Mouse (Mus musculus): ENCODE data around the gene Nrxn1. TPM values are rescaled to one million over a fixed set of nuclear protein-coding genes. Genes with fewer than 3 reads are reported as not detected.

Gene Nrxn1
- polyA plus RNA-seq, 1 experiment from 2014 or later: 1.9 TPM

DNA sequence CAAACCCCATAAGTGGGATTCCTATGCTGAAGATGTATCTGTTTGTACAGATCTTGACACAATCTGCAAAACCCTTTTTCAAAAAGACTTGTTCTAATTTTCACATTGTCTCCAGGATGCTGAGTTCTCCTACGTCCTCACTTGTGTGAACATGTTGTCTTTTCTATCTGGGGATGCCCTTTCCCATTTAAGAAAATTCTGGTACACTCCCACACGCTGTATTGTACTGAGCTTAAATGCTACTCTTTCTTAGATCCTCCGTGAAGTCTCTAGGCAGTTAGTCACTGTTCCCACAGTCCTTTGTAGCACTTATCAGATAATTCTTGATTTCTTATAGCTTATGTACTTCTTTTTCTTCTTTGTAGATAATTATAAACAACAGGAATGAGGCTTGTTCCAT, 997.9 kb downstream of the Nrxn1 start:
- H3K36me3 ChIP-seq (ENCODE audit: control insufficient read depth, insufficient read depth, low read length): no peaks in the 10 kb centered on the region
- no peak overlapping the region for H3K4me3 ChIP-seq (ENCODE audit: low read depth, low read length)
- no peaks in the 10 kb centered on the region for H3K27me3 ChIP-seq (ENCODE audit: control insufficient read depth, insufficient read depth, low read length)
- TF ChIP-seq CTCF (IDR thresholded peaks at IDR 0.05; ENCODE audit: low read depth) (no peak), EP300 (optimal IDR thresholded peaks at IDR 0.05) (no peak)
- DNase-seq (ENCODE audit: low spot score) (no peak), ATAC-seq (ENCODE audit: low FRiP score, low TSS enrichment) (no peak)
- no peaks in the 10 kb centered on the region for H3K4me1 ChIP-seq (replicated peaks; ENCODE audit: control insufficient read depth, insufficient read depth)
- H3K9me3 ChIP-seq (ENCODE audit: control insufficient read depth, low read length): no peaks in the 10 kb centered on the region
- no peak overlapping the region for H3K9ac ChIP-seq (ENCODE audit: low read length)
- no peak overlapping the region for H3K27ac ChIP-seq (replicated peaks)
- no peak overlapping the region for H3K4me2 ChIP-seq (replicated peaks; ENCODE audit: low read depth)
- WGBS: 60% methylated on average over 3 of the region's 3 CpGs

DNA sequence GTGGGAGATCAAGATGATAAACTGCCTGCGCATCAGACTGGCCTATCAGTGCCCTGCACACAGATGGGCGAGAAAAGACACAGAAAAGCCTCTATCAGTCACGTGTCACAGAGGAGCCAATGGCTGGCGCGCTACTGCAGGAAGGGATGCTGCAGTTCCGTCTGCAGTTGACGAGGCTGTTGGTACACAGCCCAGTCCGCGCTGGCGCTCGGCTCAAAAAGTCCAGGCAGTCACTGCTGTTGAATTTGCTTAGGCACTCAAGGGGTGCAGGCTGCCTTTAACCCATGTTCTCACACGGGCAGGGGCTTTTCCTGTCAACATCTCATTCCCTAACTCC, 1004.6 kb downstream of the Nrxn1 start:
- Histone ChIP-seq H3K27ac (replicated peaks) (no peak overlapping the region), H3K4me3 (ENCODE audit: low read depth, low read length) (peak overlapping the region; percentile 8; the same call in 1 of the 2 replicates), H3K9ac (ENCODE audit: low read length) (no peak overlapping the region), H3K4me2 (replicated peaks; ENCODE audit: low read depth) (peak overlapping the region; percentile 30; the same call in 1 of the 2 replicates), H3K27me3 (ENCODE audit: control insufficient read depth, insufficient read depth, low read length) (no peaks in the 10 kb centered on the region), H3K4me1 (replicated peaks; ENCODE audit: control insufficient read depth, insufficient read depth) (no peaks in the 10 kb centered on the region), H3K36me3 (ENCODE audit: control insufficient read depth, insufficient read depth, low read length) (no peaks in the 10 kb centered on the region), H3K9me3 (ENCODE audit: control insufficient read depth, low read length) (no peaks in the 10 kb centered on the region)
- ATAC-seq (ENCODE audit: low FRiP score, low TSS enrichment) (peak; percentile 68; the same call in 1 of the 2 replicates), DNase-seq (ENCODE audit: low spot score) (peak; percentile 29)
- TF ChIP-seq EP300 (optimal IDR thresholded peaks at IDR 0.05) (no peak), CTCF (IDR thresholded peaks at IDR 0.05; ENCODE audit: low read depth) (no peak)
- 3% methylated on average over 12 of the region's 12 CpGs for WGBS

DNA sequence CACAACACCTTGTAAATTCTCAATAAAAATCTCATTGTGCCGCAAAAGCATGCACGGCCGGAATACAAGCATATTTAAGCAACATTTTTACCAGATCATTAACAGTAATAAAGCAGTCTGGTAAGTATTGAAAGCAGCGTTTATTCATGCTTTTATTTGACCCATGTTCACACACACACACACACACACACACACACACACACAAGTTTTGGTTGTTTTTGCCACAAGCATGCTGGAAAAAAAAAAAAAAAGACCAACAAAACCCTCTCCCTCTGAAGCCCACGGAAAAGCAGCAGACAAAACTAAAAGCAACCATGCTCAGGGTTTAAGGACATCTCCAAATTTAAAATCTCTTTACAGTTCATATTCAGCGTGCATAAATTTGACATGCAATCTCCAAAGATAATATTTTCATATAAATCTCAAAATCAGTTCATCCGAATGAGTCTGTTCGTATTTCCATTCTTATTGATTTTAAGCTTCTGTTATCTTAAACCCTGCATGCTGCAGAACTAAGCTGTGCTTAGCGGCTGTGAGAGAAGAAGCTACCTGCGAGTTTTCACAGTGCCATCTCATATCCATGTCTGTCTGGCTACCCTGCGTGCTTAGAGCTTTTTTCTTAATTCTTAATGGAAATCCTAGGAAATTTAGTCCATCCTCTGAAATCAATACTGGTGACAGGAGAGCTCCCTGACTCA, 1005.1 kb downstream of the Nrxn1 start:
- no peak overlapping the region for H3K9ac ChIP-seq (ENCODE audit: low read length)
- peak overlapping the region; percentile 30; the same call in 1 of the 2 replicates for H3K4me2 ChIP-seq (replicated peaks; ENCODE audit: low read depth)
- H3K27ac ChIP-seq (replicated peaks): no peak overlapping the region
- H3K9me3 ChIP-seq (ENCODE audit: control insufficient read depth, low read length): no peaks in the 10 kb centered on the region
- 62% methylated on average over 11 of the region's 11 CpGs for WGBS
- H3K27me3 ChIP-seq (ENCODE audit: control insufficient read depth, insufficient read depth, low read length): no peaks in the 10 kb centered on the region
- no peak for TF ChIP-seq EP300 (optimal IDR thresholded peaks at IDR 0.05)
- ATAC-seq (ENCODE audit: low FRiP score, low TSS enrichment) (no peak), DNase-seq (ENCODE audit: low spot score) (no peak)
- H3K4me1 ChIP-seq (replicated peaks; ENCODE audit: control insufficient read depth, insufficient read depth): no peaks in the 10 kb centered on the region
- H3K4me3 ChIP-seq (ENCODE audit: low read depth, low read length): peak overlapping the region; percentile 8; the same call in 1 of the 2 replicates
- no peaks in the 10 kb centered on the region for H3K36me3 ChIP-seq (ENCODE audit: control insufficient read depth, insufficient read depth, low read length)

GRCm38 (mm10) chr17:90086826-90087225, 1006.0 kb downstream of the Nrxn1 start:
- TF ChIP-seq CTCF (IDR thresholded peaks at IDR 0.05; ENCODE audit: low read depth): no peak
- TF ChIP-seq EP300 (optimal IDR thresholded peaks at IDR 0.05): no peak
- Histone ChIP-seq H3K9ac (ENCODE audit: low read length) (no peak overlapping the region), H3K36me3 (ENCODE audit: control insufficient read depth, insufficient read depth, low read length) (no peaks in the 10 kb centered on the region), H3K4me3 (ENCODE audit: low read depth, low read length) (no peak overlapping the region), H3K9me3 (ENCODE audit: control insufficient read depth, low read length) (no peaks in the 10 kb centered on the region), H3K4me2 (replicated peaks; ENCODE audit: low read depth) (no peak overlapping the region), H3K27ac (replicated peaks) (no peak overlapping the region), H3K27me3 (ENCODE audit: control insufficient read depth, insufficient read depth, low read length) (no peaks in the 10 kb centered on the region), H3K4me1 (replicated peaks; ENCODE audit: control insufficient read depth, insufficient read depth) (no peaks in the 10 kb centered on the region)
- ATAC-seq (ENCODE audit: low FRiP score, low TSS enrichment) (no peak), DNase-seq (ENCODE audit: low spot score) (no peak)
- WGBS: 38% methylated on average over 1 of the region's 1 CpGs

DNA sequence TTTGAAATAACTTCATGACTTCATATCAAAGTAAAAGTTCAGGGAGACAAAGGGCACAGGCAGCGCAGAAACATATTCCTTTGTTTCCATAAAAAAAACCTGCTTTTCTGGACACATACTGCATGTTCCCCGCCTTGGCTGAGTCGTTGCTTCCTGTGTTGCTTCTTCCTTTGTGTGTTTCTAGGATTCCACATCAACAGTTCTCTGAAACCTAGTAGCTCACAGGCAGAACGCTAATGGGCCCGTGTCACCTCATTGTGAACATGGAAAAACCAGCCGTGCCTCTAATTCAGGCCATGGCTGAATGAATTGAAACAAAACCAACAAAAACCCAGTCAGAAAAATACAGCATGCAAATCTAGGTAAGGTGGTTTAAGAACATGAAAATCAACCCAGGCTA, 1013.9 kb downstream of the Nrxn1 start:
- ATAC-seq (ENCODE audit: low FRiP score, low TSS enrichment) (no peak), DNase-seq (ENCODE audit: low spot score) (no peak)
- WGBS: 57% methylated on average over 6 of the region's 6 CpGs
- Histone ChIP-seq H3K27ac (replicated peaks) (no peak overlapping the region), H3K9ac (ENCODE audit: low read length) (no peak overlapping the region), H3K27me3 (ENCODE audit: control insufficient read depth, insufficient read depth, low read length) (no peaks in the 10 kb centered on the region), H3K9me3 (ENCODE audit: control insufficient read depth, low read length) (no peaks in the 10 kb centered on the region), H3K4me3 (ENCODE audit: low read depth, low read length) (no peak overlapping the region), H3K36me3 (ENCODE audit: control insufficient read depth, insufficient read depth, low read length) (no peaks in the 10 kb centered on the region), H3K4me1 (replicated peaks; ENCODE audit: control insufficient read depth, insufficient read depth) (no peaks in the 10 kb centered on the region), H3K4me2 (replicated peaks; ENCODE audit: low read depth) (no peak overlapping the region)
- no peak for TF ChIP-seq EP300 (optimal IDR thresholded peaks at IDR 0.05)
- no peak for TF ChIP-seq CTCF (IDR thresholded peaks at IDR 0.05; ENCODE audit: low read depth)

DNA sequence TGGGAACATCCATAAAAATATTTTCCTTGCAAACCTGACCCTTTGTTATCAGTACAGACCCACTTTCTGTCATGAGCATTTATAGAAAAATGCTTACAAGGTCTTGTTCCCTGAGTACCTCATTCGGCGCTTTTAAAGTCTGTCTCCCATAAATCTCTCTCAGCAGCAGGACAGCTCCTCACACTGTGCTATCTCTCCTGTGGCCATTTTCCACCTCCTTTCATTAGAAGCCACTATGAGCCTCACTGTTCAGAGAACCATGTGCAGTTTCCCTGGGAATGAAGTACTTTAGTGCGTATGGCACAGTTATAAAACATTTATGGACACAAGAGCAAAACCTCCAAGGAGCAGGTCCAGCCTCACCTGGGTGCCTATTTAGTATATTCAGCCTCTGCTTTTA, 1014.4 kb downstream of the Nrxn1 start:
- Histone ChIP-seq H3K27ac (replicated peaks) (no peak overlapping the region), H3K4me1 (replicated peaks; ENCODE audit: control insufficient read depth, insufficient read depth) (no peaks in the 10 kb centered on the region), H3K4me2 (replicated peaks; ENCODE audit: low read depth) (no peak overlapping the region), H3K36me3 (ENCODE audit: control insufficient read depth, insufficient read depth, low read length) (no peaks in the 10 kb centered on the region), H3K9ac (ENCODE audit: low read length) (no peak overlapping the region), H3K9me3 (ENCODE audit: control insufficient read depth, low read length) (no peaks in the 10 kb centered on the region), H3K4me3 (ENCODE audit: low read depth, low read length) (no peak overlapping the region), H3K27me3 (ENCODE audit: control insufficient read depth, insufficient read depth, low read length) (no peaks in the 10 kb centered on the region)
- TF ChIP-seq CTCF (IDR thresholded peaks at IDR 0.05; ENCODE audit: low read depth) (no peak), EP300 (optimal IDR thresholded peaks at IDR 0.05) (no peak)
- DNase-seq (ENCODE audit: low spot score) (no peak), ATAC-seq (ENCODE audit: low FRiP score, low TSS enrichment) (no peak)
- WGBS: 46% methylated on average over 3 of the region's 3 CpGs
